Comparison of ENCODE assay signal across 8 mouse cellular contexts in genomic region chr5:36712553-36713534, GRCm38 (mm10). TPM values are rescaled to one million over a fixed set of nuclear protein-coding genes. Genes with fewer than 3 reads are reported as not detected.
DNase-seq lines count a peak whose midpoint lies in the region; ATAC-seq and TF ChIP-seq lines count a peak whose summit lies in the region.

No protein-coding gene starts in this region.

- H3K4me2 ChIP-seq in embryonic facial prominence, embryonic 12.5 days (replicated peaks): peak overlapping the region; percentile 66
- H3K4me2 ChIP-seq in lung, postnatal 0 days (replicated peaks; ENCODE audit: low read depth, low read length): peak overlapping the region; percentile 76

- no peak overlapping the region for H3K27ac ChIP-seq in embryonic facial prominence, embryonic 12.5 days
- H3K27ac ChIP-seq in kidney, adult 2 months (ENCODE audit: insufficient read depth, low read depth, low read length): peak overlapping the region; percentile 72
- H3K27ac ChIP-seq in lung, postnatal 0 days (ENCODE audit: low read length): peak overlapping the region; percentile 43
- no peak overlapping the region for H3K27ac ChIP-seq in olfactory bulb, adult 2 months (ENCODE audit: insufficient read depth, low read depth, low read length)

- no peak for TF ChIP-seq CTCF in kidney, adult 2 months (conservative IDR thresholded peaks at IDR 0.05; ENCODE audit: insufficient read depth, insufficient read length, low read depth, low read length)
- TF ChIP-seq CTCF in lung, postnatal 0 days (IDR thresholded peaks at IDR 0.05): peak; percentile 15; the same call in 1 of the 2 replicates
- TF ChIP-seq CTCF in olfactory bulb, adult 2 months (IDR thresholded peaks at IDR 0.05; ENCODE audit: insufficient read depth, low read depth, low read length): no peak

- H3K36me3 ChIP-seq in embryonic facial prominence, embryonic 12.5 days: no peaks in the 10 kb centered on the region
- H3K36me3 ChIP-seq in kidney, adult 2 months (ENCODE audit: control insufficient read depth, insufficient read depth, low read length): no peaks in the 10 kb centered on the region
- H3K36me3 ChIP-seq in lung, postnatal 0 days (ENCODE audit: insufficient read depth, low read length): no peaks in the 10 kb centered on the region

- H3K4me3 ChIP-seq in embryonic facial prominence, embryonic 12.5 days: peak overlapping the region; percentile 36
- peak overlapping the region; percentile 12 for H3K4me3 ChIP-seq in kidney, adult 2 months (ENCODE audit: insufficient read depth, low read depth, low read length)
- peak overlapping the region; percentile 28 for H3K4me3 ChIP-seq in lung, postnatal 0 days (ENCODE audit: low read depth, low read length)
- peak overlapping the region; percentile 6; the same call in 1 of the 2 replicates for H3K4me3 ChIP-seq in olfactory bulb, adult 2 months (ENCODE audit: insufficient read depth, low read depth, low read length)

- H3K9ac ChIP-seq in embryonic facial prominence, embryonic 12.5 days: peak overlapping the region; percentile 43
- H3K9ac ChIP-seq in lung, postnatal 0 days (replicated peaks; ENCODE audit: low read depth): no peak overlapping the region

- peak; percentile 88 for DNase-seq in CD4-positive, CD25-positive, alpha-beta regulatory T cell, adult 2 months (ENCODE audit: low read depth, low spot score)
- DNase-seq in adrenal gland, adult 18-20 months (ENCODE audit: low spot score in 2 of 2): peak; percentile 81 to 83
- peak; percentile 92 for DNase-seq in heart, adult 8-10 months (ENCODE audit: low spot score)
- peak; percentile 98 for DNase-seq in kidney, adult 2 months
- DNase-seq in lung, postnatal 0 days (ENCODE audit: low spot score): peak; percentile 90
- DNase-seq in thymus, postnatal 25 days: peak; percentile 79

- no peaks in the 10 kb centered on the region for H3K27me3 ChIP-seq in embryonic facial prominence, embryonic 12.5 days
- H3K27me3 ChIP-seq in kidney, adult 2 months (replicated peaks; ENCODE audit: control insufficient read depth, insufficient read depth, low read length): no peaks in the 10 kb centered on the region
- peaks cover 4% of the 10 kb centered on the region; the same call in 1 of the 2 replicates for H3K27me3 ChIP-seq in lung, postnatal 0 days (replicated peaks; ENCODE audit: insufficient read depth, low read length)

- ATAC-seq in embryonic facial prominence, embryonic 12.5 days (ENCODE audit: insufficient number of reproducible peaks, insufficient read depth, low FRiP score, low TSS enrichment): peak; percentile 84
- ATAC-seq in lung, postnatal 0 days: peak; percentile 94

- H3K4me1 ChIP-seq in embryonic facial prominence, embryonic 12.5 days: peaks cover 10% of the 10 kb centered on the region
- peaks cover 20% of the 10 kb centered on the region; the same call in 1 of the 2 replicates for H3K4me1 ChIP-seq in kidney, adult 2 months (ENCODE audit: control insufficient read depth, insufficient read depth, low read length)
- H3K4me1 ChIP-seq in lung, postnatal 0 days (ENCODE audit: insufficient read depth, low read depth, low read length): peaks cover 6% of the 10 kb centered on the region
- H3K4me1 ChIP-seq in olfactory bulb, adult 2 months (ENCODE audit: control insufficient read depth, insufficient read depth, low read length): peaks cover 7% of the 10 kb centered on the region

- no peak; the same call in 1 of the 2 replicates for TF ChIP-seq EP300 in lung, postnatal 0 days (IDR thresholded peaks at IDR 0.05)

- 6% methylated on average over 31 of the region's 31 CpGs for WGBS in embryonic facial prominence, embryonic 12.5 days
- WGBS in kidney, adult 2 months: 6% methylated on average over 31 of the region's 31 CpGs
- WGBS in lung, postnatal 0 days: 4% methylated on average over 30 of the region's 31 CpGs
- WGBS in olfactory bulb, adult 2 months: 38% methylated on average over 31 of the region's 31 CpGs

- H3K9me3 ChIP-seq in embryonic facial prominence, embryonic 12.5 days: no peaks in the 10 kb centered on the region
- no peaks in the 10 kb centered on the region for H3K9me3 ChIP-seq in lung, postnatal 0 days (ENCODE audit: low read length)

- TF ChIP-seq POLR2A in kidney, adult 2 months (IDR thresholded peaks at IDR 0.05; ENCODE audit: low read depth, low read length): no peak
- TF ChIP-seq POLR2A in olfactory bulb, adult 2 months (IDR thresholded peaks at IDR 0.05; ENCODE audit: insufficient read depth, low read depth, low read length): no peak

RNA-seq across cellular contexts. Expression of gene D5Ertd579e, which starts 17.0 kb away (rescaled TPM):
- 10 to 100 TPM; 73.9 to 87.5 TPM for total RNA-seq in adrenal gland, adult 18-20 months (2021)
- polyA plus RNA-seq in embryonic facial prominence, embryonic 12.5 days (2016; fragmentation: Nextera tagmentation; extraction: Ambion mirVana): 27.0 and 28.1 TPM in 2 replicates
- total RNA-seq in heart, adult 8-10 months (2022): 10 to 100 TPM; 89.7 to 97.8 (median 92.7) TPM
- polyA plus RNA-seq in kidney, adult 2 months (2012; rRNA removed): 22.1 and 23.1 TPM in 2 replicates
- polyA plus RNA-seq in lung, postnatal 0 days (2015; fragmentation: Nextera tagmentation; extraction: Ambion mirVana): 13.1 and 14.6 TPM in 2 replicates
- 145 and 356 TPM in 2 replicates for polyA plus RNA-seq in olfactory bulb, adult 2 months (2012; ENCODE audit: insufficient read depth, insufficient read length, low replicate concordance, missing spikeins)

RNA-seq across cellular contexts. Expression of gene Bloc1s4, which starts 35.6 kb away (rescaled TPM):
- 10 to 100 TPM; 27.0 to 35.8 TPM for total RNA-seq in adrenal gland, adult 18-20 months (2021)
- 32.0 and 32.2 TPM in 2 replicates for polyA plus RNA-seq in embryonic facial prominence, embryonic 12.5 days (2016; fragmentation: Nextera tagmentation; extraction: Ambion mirVana)
- total RNA-seq in heart, adult 8-10 months (2022): 10 to 100 TPM; 10.6 to 11.4 (median 11.3) TPM
- polyA plus RNA-seq in kidney, adult 2 months (2012; rRNA removed): 15.8 and 21.1 TPM in 2 replicates
- polyA plus RNA-seq in lung, postnatal 0 days (2015; fragmentation: Nextera tagmentation; extraction: Ambion mirVana): 26.8 and 28.3 TPM in 2 replicates
- polyA plus RNA-seq in olfactory bulb, adult 2 months (2012; ENCODE audit: insufficient read depth, insufficient read length, low replicate concordance, missing spikeins): not detected in 2 replicates

Comparison
In these comparisons a context has a peak if more than half of its experiments do, and no peak if none do; other contexts are left out.
1. H3K27ac ChIP-seq: peak in kidney, adult 2 months (single experiment) and lung, postnatal 0 days (single experiment); none in embryonic facial prominence, embryonic 12.5 days (single experiment) and olfactory bulb, adult 2 months (single experiment).
2. RNA of gene Bloc1s4, which starts 35.6 kb away (polyA plus RNA-seq): 32.0 to 32.2 TPM in embryonic facial prominence, embryonic 12.5 days, 26.8 to 28.3 TPM in lung, postnatal 0 days and 15.8 to 21.1 TPM in kidney, adult 2 months; not detected in olfactory bulb, adult 2 months; every median in the first group is over 10 times any median in the second.
3. Peak in every context shown above with its lines, with median percentiles within 50 percentile points of each other: DNase-seq and H3K4me3 ChIP-seq.